Mouse (Mus musculus): ENCODE measurements around the gene Slc34a3. TPM values are rescaled to one million over a fixed set of nuclear protein-coding genes. Genes with fewer than 3 reads are reported as not detected.

The Slc34a3 gene
- polyA plus RNA-seq, 1 experiment from 2014 or later = not detected

Other genes starting within 250 kb of the Slc34a3 start
- gene Nsmf, start 180.0 kb downstream of the Slc34a3 start, polyA plus RNA-seq (2016; fragmentation: Nextera tagmentation; extraction: Ambion mirVana) = 52.2 and 53.2 TPM in 2 replicates
- 0.13 TPM in 1 of 2 replicates, not detected in the other for gene Entpd8, start 154.1 kb downstream of the Slc34a3 start, polyA plus RNA-seq (2016; fragmentation: Nextera tagmentation; extraction: Ambion mirVana)
- 0.14 TPM in 1 of 2 replicates, not detected in the other for gene Noxa1, start 139.2 kb downstream of the Slc34a3 start, polyA plus RNA-seq (2016; fragmentation: Nextera tagmentation; extraction: Ambion mirVana)
- 5.7 and 5.9 TPM in 2 replicates for gene Nrarp, start 53.6 kb downstream of the Slc34a3 start, polyA plus RNA-seq (2016; fragmentation: Nextera tagmentation; extraction: Ambion mirVana)
- 7.7 and 8.4 TPM in 2 replicates for gene Tor4a, start 37.5 kb downstream of the Slc34a3 start, polyA plus RNA-seq (2016; fragmentation: Nextera tagmentation; extraction: Ambion mirVana)
- 90.9 and 99.8 TPM in 2 replicates for gene Nelfb, start 22.9 kb downstream of the Slc34a3 start, polyA plus RNA-seq (2016; fragmentation: Nextera tagmentation; extraction: Ambion mirVana)
- gene Stpg3, start 19.7 kb downstream of the Slc34a3 start, polyA plus RNA-seq (2016; fragmentation: Nextera tagmentation; extraction: Ambion mirVana) = 0.10 TPM in 1 of 2 replicates, not detected in the other
- 0.92 TPM in 1 of 2 replicates, not detected in the other for gene Fam166a, start 15.6 kb downstream of the Slc34a3 start, polyA plus RNA-seq (2016; fragmentation: Nextera tagmentation; extraction: Ambion mirVana)
- gene Tubb4b, start 9.7 kb downstream of the Slc34a3 start, polyA plus RNA-seq (2016; fragmentation: Nextera tagmentation; extraction: Ambion mirVana) = 544 and 610 TPM in 2 replicates
- 0.08 TPM in 1 of 2 replicates, not detected in the other for gene Rnf224, start 2.4 kb upstream of the Slc34a3 start, polyA plus RNA-seq (2016; fragmentation: Nextera tagmentation; extraction: Ambion mirVana)
- 6.4 and 9.1 TPM in 2 replicates for gene Rnf208, start 7.9 kb upstream of the Slc34a3 start, polyA plus RNA-seq (2016; fragmentation: Nextera tagmentation; extraction: Ambion mirVana)
- gene Cysrt1, start 8.1 kb upstream of the Slc34a3 start, polyA plus RNA-seq (2016; fragmentation: Nextera tagmentation; extraction: Ambion mirVana) = not detected in 2 replicates
- 4.0 and 6.0 TPM in 2 replicates for gene AL732309.1, start 12.5 kb upstream of the Slc34a3 start, polyA plus RNA-seq (2016; fragmentation: Nextera tagmentation; extraction: Ambion mirVana)
- 17.1 and 19.0 TPM in 2 replicates for gene Tmem203, start 21.1 kb upstream of the Slc34a3 start, polyA plus RNA-seq (2016; fragmentation: Nextera tagmentation; extraction: Ambion mirVana)
- 5.1 and 6.4 TPM in 2 replicates for gene Tprn, start 28.3 kb upstream of the Slc34a3 start, polyA plus RNA-seq (2016; fragmentation: Nextera tagmentation; extraction: Ambion mirVana)
- gene Ssna1, start 38.1 kb upstream of the Slc34a3 start, polyA plus RNA-seq (2016; fragmentation: Nextera tagmentation; extraction: Ambion mirVana) = 164 and 199 TPM in 2 replicates
- 101 and 113 TPM in 2 replicates for gene Anapc2, start 38.1 kb upstream of the Slc34a3 start, polyA plus RNA-seq (2016; fragmentation: Nextera tagmentation; extraction: Ambion mirVana)
- not detected in 2 replicates for gene Tmem210, start 53.8 kb upstream of the Slc34a3 start, polyA plus RNA-seq (2016; fragmentation: Nextera tagmentation; extraction: Ambion mirVana)
- gene Lrrc26, start 55.6 kb upstream of the Slc34a3 start, polyA plus RNA-seq (2016; fragmentation: Nextera tagmentation; extraction: Ambion mirVana) = not detected in 2 replicates
- gene Grin1, start 84.8 kb upstream of the Slc34a3 start, polyA plus RNA-seq (2016; fragmentation: Nextera tagmentation; extraction: Ambion mirVana) = 0.93 TPM in 1 of 2 replicates, not detected in the other
- 31.7 and 52.3 TPM in 2 replicates for gene Man1b1, start 98.0 kb upstream of the Slc34a3 start, polyA plus RNA-seq (2016; fragmentation: Nextera tagmentation; extraction: Ambion mirVana)
- gene Dpp7, start 122.0 kb upstream of the Slc34a3 start, polyA plus RNA-seq (2016; fragmentation: Nextera tagmentation; extraction: Ambion mirVana) = 12.9 and 19.1 TPM in 2 replicates
- 9.5 and 12.7 TPM in 2 replicates for gene Uap1l1, start 131.3 kb upstream of the Slc34a3 start, polyA plus RNA-seq (2016; fragmentation: Nextera tagmentation; extraction: Ambion mirVana)
- 26.8 and 31.8 TPM in 2 replicates for gene Sapcd2, start 138.0 kb upstream of the Slc34a3 start, polyA plus RNA-seq (2016; fragmentation: Nextera tagmentation; extraction: Ambion mirVana)
- gene Entpd2, start 161.5 kb upstream of the Slc34a3 start, polyA plus RNA-seq (2016; fragmentation: Nextera tagmentation; extraction: Ambion mirVana) = not detected in 2 replicates
- 14.6 and 16.5 TPM in 2 replicates for gene Npdc1, start 165.0 kb upstream of the Slc34a3 start, polyA plus RNA-seq (2016; fragmentation: Nextera tagmentation; extraction: Ambion mirVana)
- not detected in 2 replicates for gene Fut7, start 188.9 kb upstream of the Slc34a3 start, polyA plus RNA-seq (2016; fragmentation: Nextera tagmentation; extraction: Ambion mirVana)
- gene Abca2, start 194.3 kb upstream of the Slc34a3 start, polyA plus RNA-seq (2016; fragmentation: Nextera tagmentation; extraction: Ambion mirVana) = 3.5 and 4.7 TPM in 2 replicates
- gene Clic3, start 222.5 kb upstream of the Slc34a3 start, polyA plus RNA-seq (2016; fragmentation: Nextera tagmentation; extraction: Ambion mirVana) = 0.69 and 1.1 TPM in 2 replicates
- gene Paxx, start 226.7 kb upstream of the Slc34a3 start, polyA plus RNA-seq (2016; fragmentation: Nextera tagmentation; extraction: Ambion mirVana) = 15.6 and 17.7 TPM in 2 replicates
- 0.18 and 0.32 TPM in 2 replicates for gene Ptgds, start 235.7 kb upstream of the Slc34a3 start, polyA plus RNA-seq (2016; fragmentation: Nextera tagmentation; extraction: Ambion mirVana)

Data from heart, embryonic 10.5 days (tissue).